In genomic region chr7:121485266-121485665, GRCm38 (mm10) we compare ENCODE assay signal across 8 mouse cellular contexts.
DNase-seq lines count a peak whose midpoint lies in the region; ATAC-seq and TF ChIP-seq lines count a peak whose summit lies in the region.

No protein-coding gene starts in this region.

- no peaks in the 10 kb centered on the region for H3K9me3 ChIP-seq in hindbrain, postnatal 0 days (ENCODE audit: low read length)
- H3K9me3 ChIP-seq in hindbrain, embryonic 16.5 days (ENCODE audit: control insufficient read depth, low read length), result no peaks in the 10 kb centered on the region
- H3K9me3 ChIP-seq in forebrain, embryonic 15.5 days, result no peaks in the 10 kb centered on the region

- TF ChIP-seq CTCF in hindbrain, postnatal 0 days (IDR thresholded peaks at IDR 0.05; ENCODE audit: low read depth), result peak; percentile 59

- no peak overlapping the region for H3K4me2 ChIP-seq in hindbrain, postnatal 0 days (ENCODE audit: low read depth, low read length)
- H3K4me2 ChIP-seq in hindbrain, embryonic 16.5 days (ENCODE audit: low read length), result no peak overlapping the region
- no peak overlapping the region for H3K4me2 ChIP-seq in forebrain, embryonic 15.5 days (replicated peaks)

- no peaks in the 10 kb centered on the region for H3K4me1 ChIP-seq in hindbrain, postnatal 0 days (ENCODE audit: insufficient read depth, low read length)
- H3K4me1 ChIP-seq in hindbrain, embryonic 16.5 days (ENCODE audit: control insufficient read depth, insufficient read depth, low read depth, low read length), result no peaks in the 10 kb centered on the region
- no peaks in the 10 kb centered on the region for H3K4me1 ChIP-seq in forebrain, embryonic 15.5 days

- WGBS in hindbrain, postnatal 0 days, result 76% methylated on average over 2 of the region's 2 CpGs
- 76% methylated on average over 2 of the region's 2 CpGs for WGBS in hindbrain, embryonic 16.5 days
- 63% methylated on average over 2 of the region's 2 CpGs for WGBS in forebrain, embryonic 15.5 days

- H3K27ac ChIP-seq in hindbrain, postnatal 0 days, result no peak overlapping the region
- H3K27ac ChIP-seq in hindbrain, embryonic 16.5 days (ENCODE audit: low read depth, low read length), result no peak overlapping the region
- no peak overlapping the region for H3K27ac ChIP-seq in forebrain, embryonic 15.5 days (replicated peaks)

- no peaks in the 10 kb centered on the region for H3K27me3 ChIP-seq in hindbrain, postnatal 0 days (ENCODE audit: insufficient read depth, low read length)
- no peaks in the 10 kb centered on the region for H3K27me3 ChIP-seq in hindbrain, embryonic 16.5 days (replicated peaks; ENCODE audit: control insufficient read depth, insufficient read depth, low read length)
- no peaks in the 10 kb centered on the region for H3K27me3 ChIP-seq in forebrain, embryonic 15.5 days

- H3K36me3 ChIP-seq in hindbrain, postnatal 0 days (ENCODE audit: insufficient read depth, low read length), result no peaks in the 10 kb centered on the region
- H3K36me3 ChIP-seq in hindbrain, embryonic 16.5 days (ENCODE audit: control insufficient read depth, insufficient read depth, low read length), result no peaks in the 10 kb centered on the region
- no peaks in the 10 kb centered on the region for H3K36me3 ChIP-seq in forebrain, embryonic 15.5 days

- no peak overlapping the region for H3K9ac ChIP-seq in hindbrain, postnatal 0 days (replicated peaks; ENCODE audit: low read length)
- no peak overlapping the region for H3K9ac ChIP-seq in hindbrain, embryonic 16.5 days (ENCODE audit: low read depth, low read length)
- H3K9ac ChIP-seq in forebrain, embryonic 15.5 days (replicated peaks), result no peak overlapping the region

- no peak for ATAC-seq in hindbrain, postnatal 0 days
- no peak for ATAC-seq in hindbrain, embryonic 16.5 days
- no peak for ATAC-seq in forebrain, embryonic 15.5 days (replicated peaks)

- no peak overlapping the region for H3K4me3 ChIP-seq in hindbrain, postnatal 0 days (ENCODE audit: low read length)
- no peak overlapping the region for H3K4me3 ChIP-seq in hindbrain, embryonic 16.5 days (ENCODE audit: low read length)
- no peak overlapping the region for H3K4me3 ChIP-seq in forebrain, embryonic 15.5 days

- peak; percentile 69 for DNase-seq in hindbrain, postnatal 0 days (ENCODE audit: low spot score)
- DNase-seq in MN1 (ENCODE audit: low spot score), result peak; percentile 58
- peak; percentile 37 for DNase-seq in embryo, embryonic 11 days
- DNase-seq in left cerebral cortex, adult 18-20 months (ENCODE audit: low spot score in 2 of 2), result peak; percentile 49 to 73
- no peak for DNase-seq in gastrocnemius, adult 18-20 months (ENCODE audit: low spot score)
- DNase-seq in ovary, postnatal 36 days (ENCODE audit: low spot score), result no peak

Comparison
In these comparisons a context has a peak if more than half of its experiments do, and no peak if none do; other contexts are left out.
1. DNase-seq: peak in hindbrain, postnatal 0 days (single experiment), MN1 (single experiment), embryo, embryonic 11 days (single experiment) and left cerebral cortex, adult 18-20 months (2 of 2); none in gastrocnemius, adult 18-20 months (single experiment) and ovary, postnatal 36 days (single experiment).